Mouse (Mus musculus): ENCODE measurements at regions not wholly inside any gene's neighbourhood (a gene's known extent, or its start where the extent isn't known, plus 50 kb on each side); places are given as distances from the start of the nearest gene placed in this dataset.

DNA sequence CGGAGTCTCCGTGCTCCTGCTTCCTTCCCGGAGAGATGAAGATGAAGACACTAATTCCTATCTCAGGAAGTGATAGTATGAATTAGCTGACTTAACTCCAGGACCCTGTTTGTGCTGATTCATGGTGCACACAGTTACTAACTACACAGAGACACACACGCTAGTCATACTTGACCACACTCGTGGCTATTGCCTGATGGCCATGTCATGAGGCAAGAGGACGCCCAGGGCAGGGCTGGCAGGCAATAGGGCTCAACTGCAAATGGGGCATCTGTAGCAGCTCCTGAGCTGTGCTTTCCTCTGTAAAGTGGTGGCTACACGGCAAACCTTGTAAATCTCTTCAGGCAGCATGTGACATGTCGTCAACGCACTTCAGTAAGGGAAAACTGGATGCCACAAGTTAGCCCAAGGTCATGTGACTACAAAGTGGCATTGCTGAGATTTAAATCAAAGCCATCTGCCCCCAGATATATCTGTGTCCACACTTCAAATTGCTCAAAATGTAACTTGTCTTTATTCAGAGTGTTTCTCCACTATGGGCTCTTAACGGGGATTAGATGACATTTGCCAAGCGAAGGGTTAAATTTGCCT, 70.4 kb downstream of the Zfp706 start:
- WGBS = 90% methylated on average over 11 of the region's 11 CpGs

DNA sequence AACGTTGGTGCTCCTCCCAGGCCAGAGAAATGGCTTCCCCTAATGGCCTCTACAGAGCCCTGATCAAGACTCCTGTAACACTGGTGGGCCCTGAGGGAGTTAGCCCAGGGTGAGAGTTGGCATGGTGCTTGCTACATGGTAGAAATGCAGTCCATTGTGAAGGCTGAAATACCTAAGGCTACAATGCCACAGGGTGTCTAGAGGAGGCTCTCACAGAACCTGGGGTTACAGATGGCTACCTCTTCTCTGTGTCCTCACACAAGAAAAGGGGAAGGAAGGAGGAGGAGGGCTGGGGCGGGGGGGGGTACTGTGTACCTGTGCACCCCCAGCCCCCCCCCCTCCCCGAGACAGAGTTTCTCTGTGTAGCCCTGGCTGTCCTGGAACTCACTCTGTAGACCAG, 72.8 kb downstream of the Zfp706 start:
- 41% methylated on average over 2 of the region's 3 CpGs for WGBS
- no peak for ATAC-seq
- H3K27me3 ChIP-seq (replicated peaks; ENCODE audit: control insufficient read depth, insufficient read depth, low read length) = no peaks in the 10 kb centered on the region
- peaks cover 11% of the 10 kb centered on the region for H3K4me1 ChIP-seq (replicated peaks; ENCODE audit: control insufficient read depth, insufficient read depth, low read length)
- H3K9me3 ChIP-seq (ENCODE audit: control insufficient read depth, low read length) = no peaks in the 10 kb centered on the region
- no peak overlapping the region for H3K9ac ChIP-seq (replicated peaks; ENCODE audit: low read depth, low read length)
- H3K36me3 ChIP-seq (ENCODE audit: control insufficient read depth, insufficient read depth) = no peaks in the 10 kb centered on the region
- H3K4me3 ChIP-seq (replicated peaks; ENCODE audit: low read length) = no peak overlapping the region
- H3K4me2 ChIP-seq (ENCODE audit: low read length) = no peak overlapping the region
- no peak overlapping the region for H3K27ac ChIP-seq (ENCODE audit: low read length)

More for the DNA sequence above, 70.4 kb downstream of the Zfp706 start:
- Histone ChIP-seq H3K9ac (replicated peaks; ENCODE audit: low read depth, low read length) (no peak overlapping the region), H3K9me3 (ENCODE audit: control insufficient read depth, low read length) (no peaks in the 10 kb centered on the region), H3K36me3 (ENCODE audit: control insufficient read depth, insufficient read depth) (no peaks in the 10 kb centered on the region), H3K27me3 (replicated peaks; ENCODE audit: control insufficient read depth, insufficient read depth, low read length) (no peaks in the 10 kb centered on the region), H3K4me3 (replicated peaks; ENCODE audit: low read length) (no peak overlapping the region), H3K4me1 (replicated peaks; ENCODE audit: control insufficient read depth, insufficient read depth, low read length) (peaks cover 14% of the 10 kb centered on the region), H3K4me2 (ENCODE audit: low read length) (no peak overlapping the region), H3K27ac (ENCODE audit: low read length) (no peak overlapping the region; the same call in 1 of the 2 replicates)
- no peak for ATAC-seq

DNA sequence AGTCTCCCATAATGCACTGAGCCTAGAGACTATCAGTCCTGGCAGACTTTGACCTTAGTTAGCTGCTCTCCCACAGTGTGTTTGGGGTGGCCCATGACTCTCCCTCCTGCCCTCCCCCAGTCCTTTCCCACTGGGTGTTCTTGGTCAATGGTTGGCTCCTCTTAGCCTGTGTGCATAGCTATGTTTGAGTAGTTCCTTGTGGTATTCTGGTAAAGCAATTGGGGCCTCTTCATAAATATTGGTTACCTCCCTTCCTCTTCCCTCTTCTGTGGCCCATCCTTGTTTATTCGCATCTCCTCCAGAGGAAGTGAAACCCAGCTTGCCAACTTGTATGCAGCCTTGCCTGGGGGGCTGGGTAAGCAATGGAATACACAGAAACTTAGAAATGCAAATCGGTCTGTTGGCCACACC, 74.0 kb downstream of the Zfp706 start:
- no peaks in the 10 kb centered on the region for H3K27me3 ChIP-seq (replicated peaks; ENCODE audit: control insufficient read depth, insufficient read depth, low read length)
- peaks cover 8% of the 10 kb centered on the region for H3K4me1 ChIP-seq (replicated peaks; ENCODE audit: control insufficient read depth, insufficient read depth, low read length)
- 92% methylated on average over 2 of the region's 2 CpGs for WGBS

DNA sequence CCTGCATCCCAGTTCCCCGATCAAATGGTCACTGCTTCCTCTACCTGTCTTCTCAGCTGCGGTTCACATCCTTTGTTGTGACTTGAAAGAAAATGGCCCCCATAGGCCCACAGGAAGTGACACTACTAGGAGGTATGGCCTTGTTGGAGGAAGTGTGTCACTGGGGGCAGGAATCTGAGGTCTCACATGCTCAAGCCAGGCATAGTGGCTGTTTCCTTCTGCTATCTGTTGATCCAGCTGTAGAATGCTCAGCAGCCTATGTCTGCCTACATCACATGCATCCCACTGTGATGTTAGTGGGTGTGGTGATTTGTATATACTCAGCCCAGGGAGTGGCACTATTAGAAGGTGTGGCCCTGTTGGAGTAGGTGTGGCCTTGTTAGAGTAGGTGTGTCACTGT, 76.1 kb downstream of the Zfp706 start:
- WGBS = 87% methylated on average over 2 of the region's 2 CpGs
- Histone ChIP-seq H3K36me3 (ENCODE audit: control insufficient read depth, insufficient read depth) (no peaks in the 10 kb centered on the region), H3K9me3 (ENCODE audit: control insufficient read depth, low read length) (no peaks in the 10 kb centered on the region), H3K27ac (ENCODE audit: low read length) (no peak overlapping the region), H3K4me2 (ENCODE audit: low read length) (no peak overlapping the region), H3K27me3 (replicated peaks; ENCODE audit: control insufficient read depth, insufficient read depth, low read length) (no peaks in the 10 kb centered on the region), H3K4me1 (replicated peaks; ENCODE audit: control insufficient read depth, insufficient read depth, low read length) (no peaks in the 10 kb centered on the region), H3K9ac (replicated peaks; ENCODE audit: low read depth, low read length) (no peak overlapping the region), H3K4me3 (replicated peaks; ENCODE audit: low read length) (no peak overlapping the region)
- ATAC-seq = no peak

More for the DNA sequence above, 74.0 kb downstream of the Zfp706 start:
- Histone ChIP-seq H3K27ac (ENCODE audit: low read length) (no peak overlapping the region), H3K9me3 (ENCODE audit: control insufficient read depth, low read length) (no peaks in the 10 kb centered on the region), H3K4me2 (ENCODE audit: low read length) (no peak overlapping the region), H3K9ac (replicated peaks; ENCODE audit: low read depth, low read length) (no peak overlapping the region), H3K36me3 (ENCODE audit: control insufficient read depth, insufficient read depth) (no peaks in the 10 kb centered on the region), H3K4me3 (replicated peaks; ENCODE audit: low read length) (no peak overlapping the region)
- ATAC-seq = no peak

DNA sequence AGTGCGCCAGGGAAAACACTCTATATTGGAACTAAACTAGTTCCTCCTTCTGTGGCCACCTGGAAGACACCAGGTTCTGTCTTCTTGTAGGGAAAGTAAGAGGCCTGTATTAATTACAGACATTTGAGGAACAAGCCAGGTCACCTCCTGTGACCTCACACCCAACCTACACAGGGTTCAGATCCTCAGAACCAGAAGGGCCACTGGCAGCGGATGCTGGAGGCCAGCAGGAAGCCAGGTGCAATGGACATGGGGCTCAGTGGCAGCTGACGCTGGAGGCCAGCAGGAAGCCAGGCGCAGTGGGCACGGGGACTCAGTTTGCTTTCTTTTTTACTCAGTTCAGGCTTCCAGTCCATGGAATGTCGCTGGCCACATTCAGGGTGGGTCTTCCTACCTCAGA, 77.1 kb downstream of the Zfp706 start:
- Histone ChIP-seq H3K9me3 (ENCODE audit: control insufficient read depth, low read length) (no peaks in the 10 kb centered on the region), H3K4me1 (replicated peaks; ENCODE audit: control insufficient read depth, insufficient read depth, low read length) (no peaks in the 10 kb centered on the region), H3K4me3 (replicated peaks; ENCODE audit: low read length) (no peak overlapping the region), H3K9ac (replicated peaks; ENCODE audit: low read depth, low read length) (no peak overlapping the region), H3K27ac (ENCODE audit: low read length) (no peak overlapping the region), H3K27me3 (replicated peaks; ENCODE audit: control insufficient read depth, insufficient read depth, low read length) (no peaks in the 10 kb centered on the region), H3K4me2 (ENCODE audit: low read length) (no peak overlapping the region), H3K36me3 (ENCODE audit: control insufficient read depth, insufficient read depth) (no peaks in the 10 kb centered on the region)
- ATAC-seq = no peak
- WGBS = 90% methylated on average over 6 of the region's 6 CpGs

DNA sequence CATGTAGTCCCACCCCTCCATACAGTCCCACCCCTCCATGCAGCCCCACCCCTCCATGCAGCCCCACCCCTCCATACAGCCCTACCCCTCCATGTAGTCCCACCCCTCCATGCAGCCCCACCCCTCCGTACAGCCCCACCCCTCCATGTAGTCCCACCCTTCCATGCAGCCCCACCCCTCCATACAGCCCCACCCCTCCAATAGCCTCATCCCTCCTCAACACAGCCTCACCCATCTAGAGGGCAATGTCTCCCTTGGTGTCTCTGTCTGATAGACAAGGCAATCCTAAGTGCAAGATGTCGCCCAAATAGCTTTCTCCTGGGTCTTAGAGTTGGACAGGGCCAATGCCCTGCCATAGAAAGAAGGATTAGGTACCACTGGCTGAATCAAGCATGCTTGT, 77.8 kb downstream of the Zfp706 start:
- Histone ChIP-seq H3K4me1 (replicated peaks; ENCODE audit: control insufficient read depth, insufficient read depth, low read length) (no peaks in the 10 kb centered on the region), H3K27ac (ENCODE audit: low read length) (no peak overlapping the region), H3K9ac (replicated peaks; ENCODE audit: low read depth, low read length) (no peak overlapping the region), H3K4me2 (ENCODE audit: low read length) (no peak overlapping the region), H3K27me3 (replicated peaks; ENCODE audit: control insufficient read depth, insufficient read depth, low read length) (no peaks in the 10 kb centered on the region), H3K9me3 (ENCODE audit: control insufficient read depth, low read length) (no peaks in the 10 kb centered on the region), H3K36me3 (ENCODE audit: control insufficient read depth, insufficient read depth) (no peaks in the 10 kb centered on the region), H3K4me3 (replicated peaks; ENCODE audit: low read length) (no peak overlapping the region)
- ATAC-seq = no peak
- WGBS = 79% methylated on average over 2 of the region's 2 CpGs

DNA sequence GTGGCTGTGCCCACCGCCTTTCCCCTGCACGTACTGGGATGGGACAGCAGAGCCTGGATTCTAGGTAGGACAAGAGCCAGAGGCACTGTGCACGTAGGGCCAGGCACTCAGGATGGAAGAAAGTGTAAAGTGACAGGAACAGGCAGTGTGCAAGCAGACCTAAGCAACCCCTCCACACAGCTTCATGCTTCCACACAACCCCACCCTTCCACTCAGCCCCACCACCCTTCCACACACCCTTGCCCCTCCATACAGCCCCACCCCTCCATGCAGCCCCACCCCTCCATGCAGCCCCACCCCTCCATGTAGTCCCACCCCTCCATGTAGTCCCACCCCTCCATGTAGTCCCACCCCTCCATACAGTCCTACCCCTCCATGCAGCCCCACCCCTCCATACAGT, 78.5 kb downstream of the Zfp706 start:
- Histone ChIP-seq H3K4me3 (replicated peaks; ENCODE audit: low read length) (no peak overlapping the region), H3K4me2 (ENCODE audit: low read length) (no peak overlapping the region), H3K27ac (ENCODE audit: low read length) (no peak overlapping the region), H3K4me1 (replicated peaks; ENCODE audit: control insufficient read depth, insufficient read depth, low read length) (no peaks in the 10 kb centered on the region), H3K27me3 (replicated peaks; ENCODE audit: control insufficient read depth, insufficient read depth, low read length) (no peaks in the 10 kb centered on the region), H3K36me3 (ENCODE audit: control insufficient read depth, insufficient read depth) (no peaks in the 10 kb centered on the region), H3K9me3 (ENCODE audit: control insufficient read depth, low read length) (no peaks in the 10 kb centered on the region), H3K9ac (replicated peaks; ENCODE audit: low read depth, low read length) (no peak overlapping the region)
- WGBS = 86% methylated on average over 3 of the region's 3 CpGs
- no peak for ATAC-seq

DNA sequence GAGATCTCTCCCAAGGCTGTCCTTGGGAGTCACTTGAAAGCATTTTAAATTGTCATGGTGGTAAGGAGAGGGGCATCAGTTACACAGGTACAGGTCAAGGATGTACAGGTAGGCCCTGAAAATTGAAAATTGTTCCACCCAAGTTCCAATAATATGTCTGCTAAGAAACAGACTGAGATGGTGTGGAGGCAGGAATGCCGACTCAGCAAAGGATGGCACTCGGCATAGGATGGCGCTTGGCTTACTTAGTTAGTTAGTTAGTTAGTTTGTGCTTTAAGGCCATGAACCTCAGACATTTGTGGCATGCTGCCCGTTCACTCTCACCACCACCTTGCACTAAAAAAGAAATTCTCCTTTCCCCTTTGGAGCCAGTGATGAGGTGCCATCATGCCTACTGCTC, 78.9 kb downstream of the Zfp706 start:
- H3K9ac ChIP-seq (replicated peaks; ENCODE audit: low read depth, low read length) = no peak overlapping the region
- H3K4me3 ChIP-seq (replicated peaks; ENCODE audit: low read length) = no peak overlapping the region
- H3K9me3 ChIP-seq (ENCODE audit: control insufficient read depth, low read length) = no peaks in the 10 kb centered on the region
- no peaks in the 10 kb centered on the region for H3K27me3 ChIP-seq (replicated peaks; ENCODE audit: control insufficient read depth, insufficient read depth, low read length)
- no peak for ATAC-seq
- no peaks in the 10 kb centered on the region for H3K36me3 ChIP-seq (ENCODE audit: control insufficient read depth, insufficient read depth)
- WGBS = 95% methylated on average over 4 of the region's 4 CpGs
- H3K4me1 ChIP-seq (replicated peaks; ENCODE audit: control insufficient read depth, insufficient read depth, low read length) = no peaks in the 10 kb centered on the region
- no peak overlapping the region for H3K4me2 ChIP-seq (ENCODE audit: low read length)
- H3K27ac ChIP-seq (ENCODE audit: low read length) = no peak overlapping the region

DNA sequence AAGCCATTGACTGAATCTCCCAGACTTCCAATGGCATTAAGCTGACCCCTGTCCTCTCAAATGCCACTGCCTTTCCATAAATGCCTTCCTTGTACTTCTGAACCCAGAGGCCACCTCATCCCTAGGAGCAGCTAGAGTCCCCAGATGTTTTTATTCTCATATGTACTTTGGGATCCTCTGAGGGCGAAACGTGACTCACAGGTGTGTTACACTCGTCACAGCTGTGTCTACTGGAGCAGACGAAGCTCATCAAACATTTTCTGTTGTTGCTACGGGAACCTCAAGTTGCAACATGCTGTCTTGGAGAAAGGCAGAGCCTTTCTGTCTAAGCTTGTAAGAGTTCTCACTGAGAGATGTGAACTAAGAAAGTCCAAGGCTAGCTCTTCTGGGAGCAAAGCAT, 80.1 kb downstream of the Zfp706 start:
- no peaks in the 10 kb centered on the region for H3K4me1 ChIP-seq (replicated peaks; ENCODE audit: control insufficient read depth, insufficient read depth, low read length)
- H3K36me3 ChIP-seq (ENCODE audit: control insufficient read depth, insufficient read depth) = no peaks in the 10 kb centered on the region
- no peak overlapping the region for H3K9ac ChIP-seq (replicated peaks; ENCODE audit: low read depth, low read length)
- no peaks in the 10 kb centered on the region for H3K27me3 ChIP-seq (replicated peaks; ENCODE audit: control insufficient read depth, insufficient read depth, low read length)
- H3K4me3 ChIP-seq (replicated peaks; ENCODE audit: low read length) = no peak overlapping the region
- WGBS = 80% methylated on average over 5 of the region's 5 CpGs
- no peak overlapping the region for H3K27ac ChIP-seq (ENCODE audit: low read length)
- H3K9me3 ChIP-seq (ENCODE audit: control insufficient read depth, low read length) = no peaks in the 10 kb centered on the region
- H3K4me2 ChIP-seq (ENCODE audit: low read length) = no peak overlapping the region
- ATAC-seq = no peak

DNA sequence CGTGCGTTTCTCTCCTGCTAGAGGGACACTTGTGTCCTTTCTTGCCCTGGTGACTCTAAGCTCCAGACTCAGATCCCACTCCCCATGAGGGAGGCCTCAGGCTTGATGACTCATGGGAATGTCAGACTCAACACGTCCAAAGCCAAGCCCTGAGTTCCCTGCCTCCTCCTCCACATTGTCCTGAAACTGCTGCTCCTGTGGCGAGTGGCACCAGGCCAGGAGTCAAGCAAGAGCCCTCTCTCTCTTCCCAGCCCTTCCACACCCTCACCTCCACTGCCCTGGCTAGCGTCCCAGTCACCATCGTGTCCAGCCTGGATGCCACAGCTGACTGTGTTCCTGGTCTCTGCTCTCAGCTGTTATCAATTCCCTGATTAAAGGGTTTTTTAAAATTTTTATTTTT, 83.4 kb downstream of the Zfp706 start:
- Histone ChIP-seq H3K36me3 (ENCODE audit: control insufficient read depth, insufficient read depth) (no peaks in the 10 kb centered on the region), H3K4me2 (ENCODE audit: low read length) (no peak overlapping the region), H3K9ac (replicated peaks; ENCODE audit: low read depth, low read length) (no peak overlapping the region), H3K9me3 (ENCODE audit: control insufficient read depth, low read length) (no peaks in the 10 kb centered on the region), H3K4me1 (replicated peaks; ENCODE audit: control insufficient read depth, insufficient read depth, low read length) (no peaks in the 10 kb centered on the region), H3K27me3 (replicated peaks; ENCODE audit: control insufficient read depth, insufficient read depth, low read length) (no peaks in the 10 kb centered on the region), H3K27ac (ENCODE audit: low read length) (no peak overlapping the region), H3K4me3 (replicated peaks; ENCODE audit: low read length) (no peak overlapping the region)
- no peak for ATAC-seq
- 77% methylated on average over 6 of the region's 6 CpGs for WGBS
